Mouse (Mus musculus): Measurements from ENCODE around the gene Arhgap4. TPM values are rescaled to one million over a fixed set of nuclear protein-coding genes. Genes with fewer than 3 reads are reported as not detected.

Arhgap4 gene
- polyA plus RNA-seq, 1 experiment = 6.4 TPM

DNA sequence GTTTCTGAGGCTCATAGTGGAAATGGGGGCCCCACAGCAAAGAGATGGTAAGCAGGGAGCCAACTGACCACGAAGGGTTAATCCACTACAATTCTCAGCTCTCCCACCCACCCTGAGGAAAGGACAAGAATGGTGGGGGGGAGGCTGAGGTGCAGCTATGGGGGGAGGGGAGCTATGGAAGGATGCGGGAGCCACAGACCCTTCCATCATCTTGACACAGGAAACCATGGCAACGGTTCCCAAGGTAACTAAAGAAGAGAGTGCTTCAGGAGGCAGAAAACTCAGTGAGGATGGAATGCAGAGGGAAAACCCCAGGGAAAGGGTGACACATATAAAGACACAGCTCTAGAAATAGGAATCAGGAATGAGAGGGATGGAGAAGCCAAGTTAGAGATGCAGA lies 57.0 kb downstream of the Arhgap4 start:
- no peak for DNase-seq (ENCODE audit: extremely low spot score in 1 of 2, low spot score in 1 of 2)

DNA sequence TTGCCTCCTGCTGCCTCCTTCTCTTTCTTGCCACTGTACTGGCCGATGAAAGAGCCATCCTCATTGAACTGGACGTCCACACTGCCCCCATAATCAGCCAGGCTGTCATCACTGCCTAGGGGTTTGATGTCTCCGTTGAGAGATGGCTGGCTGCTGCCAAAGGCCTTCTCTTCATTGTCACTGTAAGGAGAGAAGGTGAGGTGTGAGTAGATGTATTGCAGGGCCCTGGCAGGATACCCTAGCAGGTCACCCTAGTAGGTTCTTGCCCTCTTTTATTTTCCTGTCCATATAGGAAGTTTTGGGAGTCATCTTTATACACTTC lies 66.6 kb downstream of the Arhgap4 start:
- no peak for DNase-seq (ENCODE audit: extremely low spot score in 1 of 2, low spot score in 1 of 2)

DNA sequence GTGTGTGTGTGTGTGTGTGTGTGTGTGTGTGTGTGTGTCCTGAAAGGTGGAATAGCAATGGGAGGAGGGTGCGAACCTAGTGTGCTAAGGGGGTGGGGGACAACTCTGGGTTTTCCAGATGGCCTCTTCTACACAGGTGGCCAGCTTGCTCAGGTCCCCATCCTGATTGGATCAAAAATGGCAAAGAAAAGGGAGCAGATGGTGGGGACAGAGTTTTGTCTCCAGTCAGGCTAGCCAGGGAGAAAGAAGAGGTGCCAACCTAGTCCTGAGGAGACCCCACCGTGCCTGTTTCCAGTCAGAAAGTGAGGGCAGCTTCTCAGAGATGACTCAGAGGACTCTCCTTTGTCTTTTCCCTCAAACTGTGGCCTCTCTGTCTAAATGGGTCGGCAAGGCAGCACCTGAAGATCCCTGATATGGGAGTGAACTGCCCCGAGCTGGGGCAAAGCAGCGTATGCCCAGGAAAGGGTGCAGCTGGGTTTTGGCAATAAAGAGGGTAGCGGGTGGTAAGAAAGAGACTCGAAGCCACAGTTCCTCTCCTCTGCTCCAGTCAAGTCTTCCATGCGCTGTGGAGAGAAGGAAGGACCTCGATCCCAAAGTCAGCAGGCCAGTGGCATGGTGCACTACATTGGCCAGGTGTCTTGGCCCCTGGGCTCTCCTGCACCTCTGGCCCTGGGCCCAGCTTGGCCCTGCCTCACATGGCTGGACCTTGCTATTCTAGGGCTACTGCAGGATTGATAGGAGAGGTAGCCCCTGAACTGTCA lies 67.2 kb downstream of the Arhgap4 start:
- DNase-seq (ENCODE audit: extremely low spot score in 1 of 2, low spot score in 1 of 2) = no peak

Other genes starting within 250 kb of the Arhgap4 start
- 116 TPM in 2 replicates for gene Slc6a8, start 248.7 kb downstream of the Arhgap4 start, polyA plus RNA-seq (2012; rRNA removed)
- 77.3 and 81.6 TPM in 2 replicates for gene Bcap31, start 205.7 kb downstream of the Arhgap4 start, polyA plus RNA-seq (2012; rRNA removed)
- 15.8 and 17.6 TPM in 2 replicates for gene Abcd1, start 205.3 kb downstream of the Arhgap4 start, polyA plus RNA-seq (2012; rRNA removed)
- gene Plxnb3, start 164.8 kb downstream of the Arhgap4 start, polyA plus RNA-seq (2012; rRNA removed) = 11.4 and 12.2 TPM in 2 replicates
- 19.1 and 20.2 TPM in 2 replicates for gene Srpk3, start 147.5 kb downstream of the Arhgap4 start, polyA plus RNA-seq (2012; rRNA removed)
- 545 and 567 TPM in 2 replicates for gene Idh3g, start 135.0 kb downstream of the Arhgap4 start, polyA plus RNA-seq (2012; rRNA removed)
- gene Ssr4, start 134.8 kb downstream of the Arhgap4 start, polyA plus RNA-seq (2012; rRNA removed) = 142 and 161 TPM in 2 replicates
- gene Pdzd4, start 96.9 kb downstream of the Arhgap4 start, polyA plus RNA-seq (2012; rRNA removed) = 89.4 and 92.9 TPM in 2 replicates
- gene Avpr2, start 29.8 kb downstream of the Arhgap4 start, polyA plus RNA-seq (2012; rRNA removed) = not detected in 2 replicates
- gene L1cam, start 25.8 kb downstream of the Arhgap4 start, polyA plus RNA-seq (2012; rRNA removed) = 88.7 and 113 TPM in 2 replicates
- gene Naa10, start 74 bp upstream of the Arhgap4 start, polyA plus RNA-seq (2012; rRNA removed) = 77.6 and 80.3 TPM in 2 replicates
- 9.2 and 10.0 TPM in 2 replicates for gene Renbp, start 9.0 kb upstream of the Arhgap4 start, polyA plus RNA-seq (2012; rRNA removed)
- gene Hcfc1, start 44.5 kb upstream of the Arhgap4 start, polyA plus RNA-seq (2012; rRNA removed) = 41.1 and 44.0 TPM in 2 replicates
- gene Irak1, start 102.0 kb upstream of the Arhgap4 start, polyA plus RNA-seq (2012; rRNA removed) = 91.0 and 101 TPM in 2 replicates
- 0.25 and 0.32 TPM in 2 replicates for gene Opn1mw, start 205.6 kb upstream of the Arhgap4 start, polyA plus RNA-seq (2012; rRNA removed)
- gene Mecp2, start 213.5 kb upstream of the Arhgap4 start, polyA plus RNA-seq (2012; rRNA removed) = 29.7 and 30.6 TPM in 2 replicates
- gene Tex28, start 246.0 kb upstream of the Arhgap4 start, polyA plus RNA-seq (2012; rRNA removed) = not detected in 2 replicates

Measured in frontal cortex, adult 2 months (tissue).